Mouse (Mus musculus): ENCODE results near the gene Slc12a5. TPM values are rescaled to one million over a fixed set of nuclear protein-coding genes. Genes with fewer than 3 reads are reported as not detected.

Gene Slc12a5
- total RNA-seq, 1 experiment from 2014 or later = 8.7 TPM

DNA sequence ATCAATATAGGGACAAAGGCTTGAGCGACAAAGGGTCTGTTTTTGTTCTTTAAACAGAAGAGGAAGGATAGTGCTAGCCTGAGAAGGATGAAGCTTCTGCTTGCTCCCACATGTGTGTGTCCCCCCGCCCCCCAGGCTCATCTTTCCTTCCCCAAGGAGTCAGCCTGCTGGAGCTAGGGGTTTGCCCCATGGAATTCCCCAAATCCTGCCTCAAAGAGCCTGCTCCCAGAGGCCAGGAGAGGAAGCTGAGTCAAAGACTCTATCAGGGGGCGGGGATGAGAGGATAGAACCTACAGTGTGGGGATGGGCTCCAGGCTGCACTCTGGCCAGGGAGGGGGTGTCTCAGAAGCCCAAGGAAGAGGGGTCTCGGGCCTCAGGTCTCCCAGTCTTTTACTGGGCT lies 13.1 kb upstream of the Slc12a5 start:
- no peak for DNase-seq

DNA sequence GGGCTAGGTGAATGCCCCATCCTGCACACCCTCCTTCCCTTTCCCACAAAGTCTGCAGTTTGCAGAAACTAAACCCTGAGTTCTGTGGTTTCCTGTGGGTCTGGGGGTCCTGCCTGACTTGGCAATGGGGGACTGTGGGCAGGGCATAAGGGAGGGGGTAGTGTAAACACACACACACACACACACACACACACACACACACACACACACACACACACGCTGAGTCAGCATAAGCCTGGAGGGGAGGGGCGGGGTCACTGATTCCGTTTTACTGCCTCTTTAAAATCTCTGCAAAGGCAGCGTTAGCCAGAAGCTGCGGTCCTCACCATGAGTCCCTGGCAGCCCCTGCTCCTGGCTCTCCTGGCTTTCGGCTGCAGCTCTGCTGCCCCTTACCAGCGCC lies 12.7 kb upstream of the Slc12a5 start:
- DNase-seq = peak; percentile 31

DNA sequence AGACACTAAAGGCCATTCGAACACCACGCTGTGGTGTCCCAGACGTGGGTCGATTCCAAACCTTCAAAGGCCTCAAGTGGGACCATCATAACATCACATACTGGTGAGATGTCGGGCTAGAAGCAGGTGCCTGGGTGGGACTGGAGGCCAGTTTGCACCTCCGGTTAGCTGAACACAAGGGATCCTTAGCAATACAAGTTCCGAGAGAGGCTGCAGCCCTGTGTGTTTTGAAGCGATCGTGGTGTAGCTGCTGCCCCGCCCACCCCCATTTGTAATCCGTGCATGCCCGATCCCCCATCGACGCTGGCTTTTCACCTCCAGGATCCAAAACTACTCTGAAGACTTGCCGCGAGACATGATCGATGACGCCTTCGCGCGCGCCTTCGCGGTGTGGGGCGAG lies 11.6 kb upstream of the Slc12a5 start:
- DNase-seq = no peak

DNA sequence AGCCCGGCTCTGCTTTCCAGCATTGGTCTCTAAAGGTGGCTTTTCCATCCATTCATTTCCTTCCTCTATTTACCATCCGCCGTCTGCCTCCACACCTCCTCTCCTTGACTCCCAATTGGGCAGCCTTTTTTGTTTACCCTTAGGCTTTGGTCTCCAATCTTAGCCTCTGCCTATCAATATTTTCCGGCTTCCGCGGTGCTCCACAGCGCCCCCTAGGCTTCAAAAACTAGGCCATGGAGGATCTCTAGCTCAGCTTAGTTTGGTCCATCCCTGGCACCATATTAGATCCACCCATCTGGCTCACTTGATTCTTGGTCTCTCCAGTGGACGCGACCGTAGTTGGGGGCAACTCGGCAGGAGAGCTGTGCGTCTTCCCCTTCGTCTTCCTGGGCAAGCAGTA lies 10.1 kb upstream of the Slc12a5 start:
- peak; percentile 52 for DNase-seq

DNA sequence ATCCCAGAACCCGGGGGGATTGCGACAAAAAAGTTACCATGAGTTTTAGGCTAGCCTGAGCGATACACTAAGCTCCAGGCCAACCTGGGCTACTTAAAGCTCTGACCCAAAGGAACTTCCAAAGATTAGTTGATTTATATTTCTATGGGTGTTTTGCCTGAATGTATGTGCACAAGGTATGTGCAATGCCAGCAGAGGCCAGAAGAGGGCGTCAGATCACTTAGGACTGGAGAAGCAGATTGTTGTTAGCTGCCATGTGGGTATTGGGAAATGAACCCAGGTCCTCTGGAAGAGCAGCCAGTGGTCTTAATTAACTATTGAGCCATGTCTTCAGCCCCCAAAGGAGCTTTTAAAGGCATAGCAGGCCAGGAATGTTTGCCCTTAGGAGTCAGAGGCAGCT lies 8.9 kb upstream of the Slc12a5 start:
- DNase-seq = no peak

DNA sequence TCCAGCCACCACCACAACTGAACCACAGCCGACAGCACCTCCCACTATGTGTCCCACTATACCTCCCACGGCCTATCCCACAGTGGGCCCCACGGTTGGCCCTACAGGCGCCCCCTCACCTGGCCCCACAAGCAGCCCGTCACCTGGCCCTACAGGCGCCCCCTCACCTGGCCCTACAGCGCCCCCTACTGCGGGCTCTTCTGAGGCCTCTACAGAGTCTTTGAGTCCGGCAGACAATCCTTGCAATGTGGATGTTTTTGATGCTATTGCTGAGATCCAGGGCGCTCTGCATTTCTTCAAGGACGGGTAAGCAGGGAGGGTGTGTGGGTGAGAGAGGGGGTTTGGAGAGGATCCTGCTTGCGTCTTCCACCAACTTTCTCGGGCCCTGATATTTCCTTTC lies 8.2 kb upstream of the Slc12a5 start:
- DNase-seq = no peak

DNA sequence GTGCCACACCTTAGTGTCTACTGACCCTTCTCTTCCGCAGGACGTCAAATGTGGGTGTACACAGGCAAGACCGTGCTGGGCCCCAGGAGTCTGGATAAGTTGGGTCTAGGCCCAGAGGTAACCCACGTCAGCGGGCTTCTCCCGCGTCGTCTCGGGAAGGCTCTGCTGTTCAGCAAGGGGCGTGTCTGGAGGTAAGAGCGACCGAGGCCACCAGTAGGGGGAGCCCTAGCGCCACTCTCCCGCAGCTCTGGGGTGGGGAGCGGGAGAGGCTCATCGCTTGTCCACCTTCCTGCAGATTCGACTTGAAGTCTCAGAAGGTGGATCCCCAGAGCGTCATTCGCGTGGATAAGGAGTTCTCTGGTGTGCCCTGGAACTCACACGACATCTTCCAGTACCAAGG lies 7.4 kb upstream of the Slc12a5 start:
- DNase-seq = peak; percentile 93

DNA sequence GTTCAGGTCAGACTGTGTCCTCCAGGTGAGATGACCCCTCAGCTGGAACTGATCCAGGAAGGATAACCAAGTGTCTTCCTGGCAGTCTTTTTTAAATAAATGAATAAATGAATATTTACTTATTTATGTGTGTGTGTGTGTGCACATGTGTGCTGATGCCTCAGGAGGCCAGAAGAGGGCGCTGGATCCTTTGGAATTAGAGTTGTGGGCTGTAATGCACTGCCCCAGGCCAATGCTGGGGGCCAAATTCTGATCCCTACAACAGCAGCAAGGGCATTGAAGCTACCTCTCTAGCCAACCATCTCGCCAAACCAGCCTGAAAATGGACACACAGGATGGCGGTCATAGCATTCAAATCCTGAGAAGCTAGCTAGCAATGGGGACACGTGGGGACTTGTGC lies 4.9 kb upstream of the Slc12a5 start:
- no peak for DNase-seq

DNA sequence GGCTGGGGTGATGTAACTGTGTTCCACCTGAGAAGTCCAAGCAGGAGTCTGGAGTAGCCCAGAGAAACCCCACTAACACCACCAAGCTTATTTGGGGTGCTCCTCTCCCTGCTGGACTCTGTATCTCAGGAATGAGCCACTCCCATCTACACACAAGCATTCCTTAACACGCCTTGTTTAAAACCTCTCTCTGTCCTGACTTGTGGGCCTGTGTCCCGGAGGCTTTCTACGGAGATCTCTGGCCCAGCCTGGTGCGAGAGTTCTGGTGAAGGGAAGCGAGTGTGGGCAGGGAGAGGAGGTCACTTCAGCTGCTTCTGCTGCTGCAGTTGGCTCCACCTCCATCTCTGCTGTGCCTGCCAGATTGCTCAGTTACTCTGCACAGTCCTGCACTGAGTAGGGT lies 4.4 kb upstream of the Slc12a5 start:
- DNase-seq = no peak

DNA sequence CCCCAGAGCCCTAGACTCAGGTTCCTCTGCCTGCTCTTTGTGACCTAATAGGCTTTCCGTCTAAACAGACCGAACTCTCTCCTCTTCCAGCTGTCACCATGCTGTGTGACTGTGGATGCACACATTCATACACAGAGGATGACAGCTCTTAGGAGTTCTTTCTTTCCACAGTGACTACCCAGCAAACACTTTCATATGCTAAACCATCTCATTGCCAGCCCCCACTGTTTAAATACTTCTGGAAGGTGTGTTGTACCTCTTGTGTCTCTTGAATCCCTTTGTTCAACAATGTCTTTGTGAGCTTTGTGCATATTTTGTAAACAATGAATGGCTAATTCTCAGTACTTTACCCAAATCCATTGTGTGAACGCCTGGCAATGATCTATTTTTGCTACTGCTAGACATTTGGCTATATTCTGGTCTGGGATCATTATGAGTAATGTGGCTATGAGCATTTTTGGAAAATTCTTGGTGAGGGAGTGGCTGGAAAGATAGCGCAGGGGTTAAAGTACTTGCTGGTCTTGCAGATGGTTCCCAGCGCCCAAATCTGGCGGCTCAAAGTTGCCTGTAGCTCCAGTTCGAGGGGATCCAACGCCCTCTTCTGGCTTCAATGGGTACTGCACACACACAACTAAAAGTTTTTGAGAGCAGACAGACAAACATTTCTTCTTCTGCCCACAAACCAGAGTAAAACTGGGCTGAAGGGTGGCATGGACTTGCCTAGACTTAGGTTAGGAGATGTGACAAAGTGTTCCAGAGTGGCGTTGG lies 2.9 kb upstream of the Slc12a5 start:
- no peak for DNase-seq

DNA sequence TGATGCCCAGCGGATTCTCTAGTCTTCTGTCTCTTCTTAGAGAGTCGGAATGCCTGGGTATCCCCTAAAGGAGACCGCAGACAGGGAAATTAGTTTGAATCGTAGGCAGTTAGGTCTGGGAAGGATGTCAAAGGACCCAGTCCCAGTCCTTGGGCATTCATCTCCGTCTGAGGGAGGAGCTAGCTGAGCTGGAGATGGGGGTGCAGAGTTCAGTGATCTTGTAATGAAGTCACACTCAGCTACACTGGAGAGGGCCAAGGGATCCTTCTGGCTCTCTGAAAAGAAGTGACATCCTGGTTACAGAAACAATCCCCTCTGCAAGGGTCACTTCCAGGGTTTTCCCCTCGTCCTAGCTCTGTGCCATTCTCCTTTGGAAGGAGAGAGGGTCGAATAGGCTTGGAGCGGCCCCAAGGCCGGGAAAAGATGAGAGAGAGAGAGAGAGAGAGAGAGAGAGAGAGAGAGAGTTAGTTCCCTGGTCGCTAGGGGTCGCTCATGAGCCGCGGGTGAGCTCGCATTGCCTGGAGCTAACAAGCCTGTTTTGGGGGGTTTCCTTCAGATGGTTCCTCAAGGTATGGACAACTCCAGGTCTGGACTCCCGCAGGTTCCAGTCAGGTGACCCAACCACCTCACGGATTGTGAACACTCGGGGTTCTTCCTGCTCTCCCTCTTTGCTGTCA lies 1.0 kb downstream of the Slc12a5 start:
- peak; percentile 87 for DNase-seq

DNA sequence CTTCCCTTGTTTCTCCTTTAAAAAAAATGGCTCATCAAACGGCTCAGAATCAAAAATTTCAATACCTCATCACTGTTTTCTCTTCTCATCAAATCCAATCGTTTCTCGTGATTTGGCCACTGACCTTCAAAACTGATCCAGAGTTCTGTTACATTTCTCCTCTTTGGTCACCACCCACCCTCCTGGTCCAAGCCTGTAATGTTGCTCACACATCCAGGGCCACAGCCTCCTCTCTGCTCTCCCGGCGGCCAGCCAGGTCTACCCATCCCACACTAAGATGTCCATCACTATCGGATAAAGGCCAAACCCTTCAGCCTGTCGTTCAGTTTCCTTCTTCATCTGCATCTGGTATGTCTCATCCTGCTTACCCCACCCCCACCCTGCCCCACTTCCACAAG lies 1.6 kb downstream of the Slc12a5 start:
- no peak for DNase-seq

DNA sequence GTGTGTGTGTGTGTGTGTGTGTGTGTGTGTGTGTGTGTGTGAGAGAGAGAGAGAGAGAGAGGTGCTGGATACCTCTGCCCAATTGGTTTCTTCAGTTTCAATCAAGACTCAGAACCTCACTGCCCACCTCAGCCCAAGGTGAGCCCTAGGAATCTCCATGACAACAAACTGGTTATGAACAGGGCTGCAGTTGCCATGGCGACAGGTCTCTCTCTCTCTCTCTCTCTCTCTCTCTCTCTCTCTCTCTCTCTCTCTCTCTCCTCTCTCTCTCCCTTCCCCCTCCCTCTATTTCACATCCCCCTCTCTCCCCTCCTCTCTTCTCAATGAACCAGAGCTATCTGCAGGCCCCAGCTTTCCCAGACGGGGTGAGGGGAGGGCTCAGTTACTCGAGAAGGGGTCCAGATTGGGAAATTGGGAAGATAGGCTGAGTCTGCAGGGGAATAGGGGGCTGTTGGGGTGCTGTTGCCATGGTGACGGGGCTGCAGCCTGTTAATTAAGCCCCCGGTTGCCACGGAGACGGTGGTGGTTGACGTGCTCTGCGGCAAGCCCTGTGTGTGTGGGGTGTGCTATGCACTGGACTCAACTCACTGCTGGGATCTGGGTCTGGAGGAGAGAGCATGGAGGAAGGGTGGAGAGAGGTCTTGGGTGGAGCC lies 3.8 kb downstream of the Slc12a5 start:
- no peak for DNase-seq

DNA sequence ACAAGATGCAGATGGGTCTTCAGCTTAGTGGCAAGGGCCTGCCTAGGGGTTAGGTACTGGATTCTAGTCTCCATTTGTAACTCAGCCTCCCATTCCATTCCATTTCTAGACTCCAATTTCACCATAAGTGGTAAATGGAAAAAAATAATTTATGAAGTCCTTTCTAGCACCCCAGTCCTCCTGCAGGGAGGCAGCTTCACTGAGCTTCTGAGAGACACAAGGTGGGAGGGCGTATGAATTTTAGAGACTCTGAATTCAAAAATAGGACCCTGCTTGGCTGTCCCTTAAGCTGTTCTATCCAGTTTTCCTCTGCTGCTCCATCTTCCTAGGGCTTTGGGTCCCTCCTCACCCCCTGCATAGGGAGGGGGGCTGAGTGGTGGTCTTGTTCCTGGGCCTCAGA lies 4.4 kb downstream of the Slc12a5 start:
- no peak for DNase-seq

DNA sequence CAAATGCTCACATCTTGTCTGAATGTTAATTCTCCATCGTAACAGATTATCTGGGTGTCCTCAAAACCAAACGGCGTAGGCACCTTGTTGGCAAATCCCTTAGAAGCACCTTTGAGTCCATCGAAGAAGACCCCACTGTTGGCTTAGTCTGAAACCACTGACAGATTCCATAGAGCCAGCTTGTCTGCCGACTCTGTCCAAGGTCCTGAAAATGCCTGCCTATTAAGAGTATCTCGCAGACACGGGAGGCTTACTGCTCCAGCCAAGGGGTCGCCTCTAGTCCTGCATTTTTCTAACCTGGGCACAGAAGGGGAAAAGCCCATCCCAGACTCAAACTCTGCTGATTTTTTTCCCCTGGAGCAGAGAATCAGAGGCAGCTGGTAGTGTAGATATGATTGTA lies 5.8 kb downstream of the Slc12a5 start:
- peak; percentile 58 for DNase-seq

DNA sequence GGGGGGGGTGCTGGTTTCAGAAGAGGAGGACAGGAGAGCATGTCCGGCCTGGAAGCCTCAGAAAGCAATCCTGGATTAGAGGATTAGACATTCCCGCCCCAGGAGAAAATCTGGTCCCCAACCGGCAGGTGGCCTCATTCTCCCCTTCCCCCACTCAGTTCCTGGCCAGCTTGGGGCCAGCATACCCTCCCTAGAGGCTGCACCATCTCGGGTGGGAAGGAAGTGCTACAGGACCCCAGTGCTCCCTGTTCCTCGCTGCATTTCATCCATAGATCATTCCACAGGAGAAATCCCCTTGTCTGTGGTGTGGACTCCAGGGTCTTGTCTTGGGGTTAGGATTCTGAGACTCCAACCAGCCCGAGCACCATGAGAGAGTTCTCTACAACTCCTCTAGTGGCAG lies 6.6 kb downstream of the Slc12a5 start:
- DNase-seq = no peak

DNA sequence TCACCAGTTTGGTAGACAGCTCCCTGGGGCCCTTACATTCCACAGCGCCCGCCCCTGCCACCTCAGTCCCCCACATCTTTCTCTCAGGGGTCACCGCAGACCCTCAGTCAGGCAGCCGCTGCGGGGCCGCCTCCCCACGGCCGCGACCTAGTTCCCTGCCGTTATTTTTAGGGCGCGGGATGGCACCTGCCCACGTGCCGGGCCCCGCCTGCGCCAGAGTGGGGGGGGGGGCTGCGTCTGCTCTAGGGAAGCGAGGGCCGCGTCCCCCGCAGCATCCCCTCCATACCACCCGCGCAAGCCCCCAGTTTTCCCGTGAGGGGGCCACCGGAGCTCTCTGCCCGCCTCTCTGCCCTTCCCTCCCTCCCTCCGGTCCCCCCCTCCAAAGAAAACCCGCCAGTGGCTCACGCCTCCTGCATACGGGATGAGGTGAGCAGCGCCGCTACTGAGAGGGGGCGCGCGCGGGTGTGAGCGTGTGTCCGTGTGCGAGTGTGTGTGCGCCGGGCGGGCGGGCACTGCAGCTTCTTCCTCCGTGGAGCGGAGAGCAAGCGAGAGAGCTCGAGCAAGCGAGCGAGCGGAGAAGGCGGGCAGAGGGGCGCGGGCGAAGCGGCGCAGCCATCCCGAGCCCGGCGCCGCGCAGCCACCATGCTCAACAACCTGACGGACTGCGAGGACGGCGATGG lies 7.3 kb downstream of the Slc12a5 start:
- DNase-seq = no peak

DNA sequence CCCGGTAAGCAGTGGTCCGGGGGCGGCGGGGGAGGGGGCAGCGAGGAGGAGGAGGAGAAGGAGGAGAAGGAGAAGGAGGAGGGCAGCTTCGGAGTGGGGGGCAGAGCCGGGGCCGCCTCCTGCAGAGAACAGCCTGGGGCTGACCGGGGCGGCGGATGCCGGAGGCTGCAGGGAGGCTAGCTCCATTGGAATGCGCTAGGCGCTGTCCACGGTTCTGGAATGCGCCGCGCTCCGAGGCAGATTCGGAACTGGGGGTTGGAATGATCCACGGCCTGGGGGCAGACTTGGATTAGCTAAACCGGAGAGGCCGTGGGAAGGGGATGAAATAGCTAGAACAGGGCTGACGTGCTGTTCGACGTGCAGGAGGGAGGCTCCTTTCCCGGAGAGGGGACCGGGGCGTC lies 7.8 kb downstream of the Slc12a5 start:
- DNase-seq = peak; percentile 89

DNA sequence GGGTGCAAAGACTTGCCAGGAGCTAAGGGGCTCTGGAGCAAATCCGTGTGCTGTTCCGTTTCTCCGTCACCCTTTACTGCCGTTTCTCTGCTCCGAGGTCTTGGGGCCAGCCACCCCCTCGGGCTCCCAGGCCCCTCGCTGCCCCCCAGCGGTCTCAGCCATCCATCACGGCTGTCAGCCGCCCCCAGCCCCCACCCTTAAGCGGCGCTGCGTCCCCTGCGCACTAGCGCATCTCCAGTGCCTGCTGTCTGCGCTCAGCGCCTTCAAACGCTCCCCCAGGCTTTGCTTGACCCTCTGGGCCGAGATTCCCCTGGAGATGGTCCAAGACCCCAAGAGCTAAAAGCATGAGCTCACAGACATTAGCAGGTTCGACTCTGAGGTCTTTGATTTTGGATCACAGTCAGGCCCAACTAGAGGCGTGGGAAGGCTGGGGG lies 8.8 kb downstream of the Slc12a5 start:
- no peak for DNase-seq

DNA sequence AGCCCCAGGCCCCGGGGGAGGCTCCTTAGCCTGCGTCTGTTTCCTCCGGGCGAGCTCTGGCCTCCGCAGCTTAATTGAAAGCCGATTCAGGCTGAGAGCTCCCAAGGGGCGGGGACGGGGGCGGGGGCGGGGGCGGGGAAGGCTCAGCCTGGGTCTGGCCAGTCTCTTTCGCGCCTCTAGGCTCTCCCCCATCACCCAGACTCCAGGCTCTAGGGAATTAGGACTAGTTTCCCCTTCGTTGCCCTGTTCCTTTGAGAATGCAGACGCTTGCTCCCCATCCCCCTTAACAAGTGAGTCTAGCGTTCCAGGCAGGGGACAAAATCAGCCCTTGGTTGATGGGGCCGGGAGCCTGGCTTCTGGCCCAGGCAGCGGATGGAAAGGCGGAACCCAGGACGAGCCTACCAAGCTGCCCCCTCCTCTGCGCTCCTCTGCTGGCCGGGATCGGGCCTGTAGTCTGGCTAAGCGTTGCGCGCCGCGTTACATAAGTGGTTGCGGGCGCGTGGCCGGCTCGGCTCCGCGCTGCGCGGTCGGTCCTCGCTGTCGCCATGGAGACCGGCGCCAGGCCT lies 10.1 kb downstream of the Slc12a5 start:
- DNase-seq = no peak

DNA sequence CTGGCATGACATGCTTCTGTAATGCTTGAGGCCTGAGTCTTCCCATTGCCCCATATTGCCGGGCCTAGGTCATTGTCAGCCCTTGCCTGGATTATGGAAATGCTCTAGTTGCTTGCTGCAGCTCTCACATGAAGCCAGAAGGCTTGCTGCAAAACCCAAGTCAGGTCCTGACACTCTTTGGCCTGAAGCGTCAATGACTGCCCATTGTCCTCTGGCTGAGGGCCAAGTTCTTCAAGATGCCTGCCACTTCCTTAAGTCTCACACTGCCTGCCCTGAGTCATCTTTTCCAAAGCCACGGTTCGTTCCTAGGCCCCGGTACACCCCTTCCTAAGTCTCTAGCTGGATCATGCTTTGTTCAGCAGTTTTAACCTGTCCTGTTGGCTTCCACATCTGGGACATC lies 12.0 kb downstream of the Slc12a5 start:
- DNase-seq = no peak

DNA sequence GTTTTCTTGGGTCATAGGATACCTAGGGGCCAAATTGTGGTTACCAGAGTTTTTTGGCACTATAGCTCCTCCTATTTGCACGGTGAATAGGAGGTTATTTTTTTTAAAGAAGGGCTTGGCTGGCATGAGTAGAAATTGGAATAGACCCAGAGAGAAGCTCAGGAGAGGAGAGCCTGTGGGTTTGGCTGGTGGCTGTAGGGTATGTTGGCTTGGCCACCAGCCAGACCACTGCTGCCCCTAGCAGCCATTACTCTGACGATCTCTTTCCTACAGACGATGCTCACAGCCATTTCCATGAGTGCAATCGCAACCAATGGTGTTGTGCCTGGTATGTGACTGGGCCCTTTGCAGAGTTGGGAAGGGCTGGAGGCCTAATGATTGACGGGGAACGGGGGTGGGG lies 15.0 kb downstream of the Slc12a5 start:
- no peak for DNase-seq

DNA sequence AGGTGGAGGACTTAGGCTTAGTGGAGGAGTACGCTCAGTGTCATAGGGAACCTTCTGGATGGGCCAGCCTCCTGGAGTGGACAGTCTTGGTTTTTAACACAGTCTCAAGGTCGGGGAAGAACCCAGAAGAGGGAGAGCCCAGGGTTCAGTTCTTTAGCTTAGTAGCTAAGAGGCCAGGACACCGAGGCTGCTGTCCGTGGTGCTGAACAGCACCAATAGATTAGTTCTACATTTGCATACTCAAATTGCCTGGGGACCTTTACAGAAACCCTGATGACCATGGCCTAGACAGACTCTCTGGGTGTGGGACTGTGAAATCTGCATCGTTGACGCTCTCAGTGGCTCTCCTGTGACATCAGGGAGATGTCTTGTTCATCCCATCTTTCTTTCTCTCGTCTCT lies 19.1 kb downstream of the Slc12a5 start:
- peak; percentile 70 for DNase-seq
